Comparison of ENCODE assay signal across 20 mouse cellular contexts in genomic region chr4:96845170-96845569, GRCm38 (mm10).
DNase-seq lines count a peak whose midpoint lies in the region; ATAC-seq and TF ChIP-seq lines count a peak whose summit lies in the region.
"Had no signal": no experiment of that assay in that cellular context is flagged by ENCODE, and none has a peak within 500 bp of the region (broad histone marks: within the 10 kb centered on the region; RNA-seq: fewer than 3 reads in every experiment).

No protein-coding gene starts in this region.

- no peak overlapping the region for H3K9ac ChIP-seq in forebrain, embryonic 14.5 days (ENCODE audit: low read length)
- no peak overlapping the region for H3K9ac ChIP-seq in kidney, postnatal 0 days (ENCODE audit: low read depth, low read length)
- H3K9ac ChIP-seq: embryonic facial prominence, embryonic 12.5 days; hindbrain, embryonic 15.5 days had no signal

- no peaks in the 10 kb centered on the region for H3K4me1 ChIP-seq in forebrain, embryonic 14.5 days (ENCODE audit: control insufficient read depth, insufficient read depth, low read length)
- H3K4me1 ChIP-seq in forebrain, embryonic 10.5 days = no peaks in the 10 kb centered on the region
- no peaks in the 10 kb centered on the region for H3K4me1 ChIP-seq in kidney, postnatal 0 days (replicated peaks; ENCODE audit: insufficient read depth, low read length)
- H3K4me1 ChIP-seq: embryonic facial prominence, embryonic 12.5 days; heart, embryonic 10.5 days had no signal

- ATAC-seq in forebrain, embryonic 14.5 days = peak; percentile 18; the same call in 1 of the 2 replicates
- ATAC-seq in kidney, postnatal 0 days (replicated peaks; ENCODE audit: low FRiP score, low read depth) = no peak
- ATAC-seq: inflammation-experienced regulatory T-cells, adult 6 months; intestine, postnatal 0 days had no signal

- H3K27me3 ChIP-seq in forebrain, embryonic 14.5 days (replicated peaks; ENCODE audit: control insufficient read depth, insufficient read depth, low read length) = no peaks in the 10 kb centered on the region
- H3K27me3 ChIP-seq in forebrain, embryonic 10.5 days (ENCODE audit: poor library complexity, severe bottlenecking) = no peaks in the 10 kb centered on the region
- H3K27me3 ChIP-seq in kidney, postnatal 0 days (ENCODE audit: insufficient read depth, low read length) = no peaks in the 10 kb centered on the region
- H3K27me3 ChIP-seq: embryonic facial prominence, embryonic 12.5 days; hindbrain, embryonic 15.5 days had no signal

- H3K27ac ChIP-seq in forebrain, embryonic 14.5 days (ENCODE audit: low read depth, low read length) = no peak overlapping the region
- no peak overlapping the region for H3K27ac ChIP-seq in forebrain, embryonic 10.5 days
- no peak overlapping the region for H3K27ac ChIP-seq in kidney, postnatal 0 days
- H3K27ac ChIP-seq: embryonic facial prominence, embryonic 12.5 days; heart, embryonic 10.5 days; hindbrain, embryonic 15.5 days had no signal

- peak; percentile 29 for DNase-seq in forebrain, embryonic 14.5 days (ENCODE audit: low spot score)
- no peak for DNase-seq in forebrain, embryonic 10.5 days (ENCODE audit: extremely low spot score, low spot score)
- peak; percentile 2 for DNase-seq in kidney, postnatal 0 days (ENCODE audit: low spot score)
- DNase-seq in kidney, postnatal 4 days = no peak
- DNase-seq in brain, embryonic 14.5 days (ENCODE audit: low read depth) = peak; percentile 58
- peak; percentile 6 for DNase-seq in telencephalon, adult 2 months (ENCODE audit: low read depth, low spot score)
- DNase-seq in urinary bladder, postnatal 36 days (ENCODE audit: low spot score in 2 of 2) = no peak
- DNase-seq: adrenal gland, postnatal 14 days; cerebellum, adult 11 months; cerebellum, adult 8-10 months; cerebellum, postnatal 14 days; embryo, embryonic 11 days; heart, adult 18-20 months; heart, postnatal 10 days; heart, postnatal 4 days had no signal

- no peak for TF ChIP-seq CTCF in kidney, postnatal 0 days (IDR thresholded peaks at IDR 0.05; ENCODE audit: low read depth)
- no peak for TF ChIP-seq CTCF in brain, embryonic 14.5 days (IDR thresholded peaks at IDR 0.05; ENCODE audit: borderline replicate concordance, extremely low read depth, insufficient read depth, insufficient read length)

- no peaks in the 10 kb centered on the region for H3K9me3 ChIP-seq in forebrain, embryonic 14.5 days (replicated peaks; ENCODE audit: control insufficient read depth, low read length)
- H3K9me3 ChIP-seq in forebrain, embryonic 10.5 days = no peaks in the 10 kb centered on the region
- H3K9me3 ChIP-seq in kidney, postnatal 0 days (replicated peaks; ENCODE audit: low read length) = no peaks in the 10 kb centered on the region
- H3K9me3 ChIP-seq: embryonic facial prominence, embryonic 12.5 days; heart, embryonic 10.5 days; hindbrain, embryonic 15.5 days had no signal

- no peak overlapping the region for H3K4me2 ChIP-seq in forebrain, embryonic 14.5 days (ENCODE audit: low read length)
- H3K4me2 ChIP-seq in kidney, postnatal 0 days (ENCODE audit: low read length) = no peak overlapping the region
- H3K4me2 ChIP-seq: embryonic facial prominence, embryonic 12.5 days; hindbrain, embryonic 15.5 days had no signal

- H3K4me3 ChIP-seq in forebrain, embryonic 14.5 days (ENCODE audit: low read depth, low read length) = no peak overlapping the region
- no peak overlapping the region for H3K4me3 ChIP-seq in forebrain, embryonic 10.5 days
- H3K4me3 ChIP-seq in kidney, postnatal 0 days (replicated peaks; ENCODE audit: low read depth, low read length) = no peak overlapping the region
- H3K4me3 ChIP-seq: embryonic facial prominence, embryonic 12.5 days; heart, embryonic 10.5 days; hindbrain, embryonic 15.5 days had no signal

- TF ChIP-seq POLR2A in brain, embryonic 14.5 days (IDR thresholded peaks at IDR 0.05; ENCODE audit: borderline replicate concordance, extremely low read depth, insufficient read depth, insufficient read length, poor library complexity, severe bottlenecking) = no peak

- 52% methylated on average over 3 of the region's 3 CpGs for WGBS in forebrain, embryonic 14.5 days
- WGBS in forebrain, embryonic 10.5 days = 80% methylated on average over 3 of the region's 3 CpGs
- 57% methylated on average over 3 of the region's 3 CpGs for WGBS in kidney, postnatal 0 days

- no peaks in the 10 kb centered on the region for H3K36me3 ChIP-seq in forebrain, embryonic 14.5 days (ENCODE audit: control insufficient read depth, insufficient read depth, low read length)
- no peaks in the 10 kb centered on the region for H3K36me3 ChIP-seq in forebrain, embryonic 10.5 days (replicated peaks)
- no peaks in the 10 kb centered on the region for H3K36me3 ChIP-seq in kidney, postnatal 0 days (ENCODE audit: insufficient read depth, low read length)
- H3K36me3 ChIP-seq: embryonic facial prominence, embryonic 12.5 days; heart, embryonic 10.5 days; hindbrain, embryonic 15.5 days had no signal

Comparison
In these comparisons a context has a peak if more than half of its experiments do, and no peak if none do; other contexts are left out.
1. DNase-seq: peak in forebrain, embryonic 14.5 days (single experiment), kidney, postnatal 0 days (single experiment), brain, embryonic 14.5 days (single experiment) and telencephalon, adult 2 months (single experiment); none in forebrain, embryonic 10.5 days (single experiment), kidney, postnatal 4 days (0 of 2) and urinary bladder, postnatal 36 days (0 of 2).